Mouse (Mus musculus): ENCODE measurements at regions not wholly inside any gene's neighbourhood (a gene's known extent, or its start where the extent isn't known, plus 50 kb on each side); places are given as distances from the start of the nearest gene placed in this dataset.

GRCm38 (mm10) chr1:184605666-184606065 is 126.8 kb downstream of the Hlx start:
- DNase-seq, result no peak

GRCm38 (mm10) chr1:184603136-184603535 is 129.3 kb downstream of the Hlx start:
- DNase-seq, result no peak

- no peak for DNase-seq
Measured at GRCm38 (mm10) chr1:184595449-184595848, 137.0 kb downstream of the Hlx start.

- DNase-seq, result no peak
Measured at GRCm38 (mm10) chr1:184590634-184591033, 141.8 kb downstream of the Hlx start.

- DNase-seq, result no peak
Measured at GRCm38 (mm10) chr1:184589277-184589676, 143.1 kb downstream of the Hlx start.

- DNase-seq, result no peak
Measured at GRCm38 (mm10) chr1:184584505-184584874, 147.9 kb downstream of the Hlx start.

- no peak for DNase-seq
Measured at GRCm38 (mm10) chr1:184583751-184584504, 148.5 kb downstream of the Hlx start.

- DNase-seq, result no peak
Measured at GRCm38 (mm10) chr1:184579475-184579874, 152.9 kb downstream of the Hlx start.

GRCm38 (mm10) chr1:184576527-184576926 is 155.9 kb downstream of the Hlx start:
- DNase-seq, result no peak

- DNase-seq, result no peak
Measured at GRCm38 (mm10) chr1:184573325-184573724, 159.1 kb downstream of the Hlx start.

GRCm38 (mm10) chr1:184570681-184571080 is 161.7 kb downstream of the Hlx start:
- DNase-seq, result no peak

- no peak for DNase-seq
Measured at GRCm38 (mm10) chr1:184562926-184563325, 169.5 kb downstream of the Hlx start.

GRCm38 (mm10) chr1:184562239-184562638 is 170.2 kb downstream of the Hlx start:
- DNase-seq, result no peak

GRCm38 (mm10) chr1:184559543-184559942 is 172.9 kb downstream of the Hlx start:
- DNase-seq, result no peak

GRCm38 (mm10) chr1:184553791-184554190 is 178.6 kb downstream of the Hlx start:
- no peak for DNase-seq

- DNase-seq, result no peak
Measured at GRCm38 (mm10) chr1:184550491-184550890, 181.9 kb downstream of the Hlx start.

- DNase-seq, result no peak
Measured at GRCm38 (mm10) chr1:184547650-184548235, 184.7 kb downstream of the Hlx start.

GRCm38 (mm10) chr1:184546140-184546661 is 186.2 kb downstream of the Hlx start:
- no peak for DNase-seq

GRCm38 (mm10) chr1:184545111-184545510 is 187.3 kb downstream of the Hlx start:
- DNase-seq, result no peak

GRCm38 (mm10) chr1:184542321-184543115 is 189.9 kb downstream of the Hlx start:
- DNase-seq, result no peak

GRCm38 (mm10) chr1:184539818-184540217 is 192.6 kb downstream of the Hlx start:
- DNase-seq, result no peak

GRCm38 (mm10) chr1:184536311-184537200 is 195.9 kb downstream of the Hlx start:
- DNase-seq, result no peak

- DNase-seq, result no peak
Measured at GRCm38 (mm10) chr1:184535691-184536090, 196.7 kb downstream of the Hlx start.

Measured in cerebellum, adult 9-11 months (tissue).